Mouse (Mus musculus) large intestine, adult 2 months (tissue): ENCODE data around the gene Eif4b. TPM values are rescaled to one million over a fixed set of nuclear protein-coding genes. Genes with fewer than 3 reads are reported as not detected.
A peak's percentile ranks its signal among the peaks of the same experiment; 100 is the strongest.

Source experiments
- DNase-seq: peaks from one replicate; pipeline ENCODE4 v3.0.0-alpha.2; 2012; ENCODE audit warnings: low read depth, low spot score
- WGBS: fragments of 180-500 bp; shearing (Covaris S2); methylation state at CpG from one replicate; pipeline ENCODE4 v1.1.7; 2018; 5-methylcytosine and 5-hydroxymethylcytosine counted together
- polyA plus RNA-seq: library from polyadenylated mRNA; depleted of rRNA; stranded (reverse); fragments of >200 nt; gene quantifications from 2 replicates; pipeline ENCODE4 v1.2.3, GENCODE M21; 2012; rRNA removed

Gene Eif4b
- polyA plus RNA-seq: 58.6 and 78.1 TPM in 2 replicates

DNA sequence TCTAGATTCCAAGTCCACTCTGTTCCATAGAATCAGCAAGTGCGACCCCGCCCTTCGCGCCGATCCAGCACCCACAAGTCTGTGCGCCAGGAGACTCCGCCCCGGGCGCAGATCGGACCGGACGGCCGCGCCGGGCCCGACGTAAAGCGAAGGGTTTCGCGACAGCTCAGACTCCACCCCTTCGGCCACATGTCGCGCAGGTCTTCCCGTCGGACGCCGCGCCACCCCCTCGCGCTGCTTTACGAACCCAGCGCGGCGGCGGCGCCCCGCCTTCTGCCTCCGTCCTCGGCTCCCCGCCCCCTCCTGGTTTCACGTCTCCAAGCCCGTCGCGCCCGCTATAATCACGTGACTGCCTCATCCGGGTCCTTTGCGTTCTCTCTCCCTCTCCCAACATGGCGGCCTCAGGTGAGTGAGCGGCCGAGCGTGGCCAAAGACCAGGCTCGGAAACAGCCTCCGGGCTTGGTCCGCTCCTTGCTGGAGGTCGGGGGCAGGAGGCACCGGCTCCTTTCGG, at the start of gene Eif4b:
Gene Eif4b, plus strand, starts transcription at position 215 of the 511 bp plus-strand sequence.
- DNase-seq: peak; percentile 95
- under 1% methylated on average over 58 of the region's 58 CpGs for WGBS

DNA sequence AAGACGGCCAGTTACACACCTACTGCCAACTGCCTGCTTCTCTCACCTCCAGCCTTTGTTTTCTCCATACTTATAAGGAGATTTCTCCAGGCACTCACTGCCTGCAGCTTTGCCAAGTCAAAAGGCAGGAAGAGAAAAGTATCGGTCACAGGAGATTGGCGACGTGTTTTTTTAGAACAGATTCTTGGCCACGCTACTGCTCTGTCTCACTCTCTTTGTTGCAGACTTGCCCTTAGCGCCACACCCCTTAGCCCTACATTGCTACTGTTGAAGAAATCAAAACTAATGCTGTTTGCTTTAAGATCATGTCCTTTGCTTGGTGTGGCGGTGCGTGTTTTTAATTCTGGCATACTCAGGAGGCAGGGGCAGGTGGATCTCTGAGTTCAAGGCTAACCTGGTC, 49.7 kb upstream of the Eif4b start:
- no peak for DNase-seq
- 16% methylated on average over 8 of the region's 8 CpGs for WGBS

DNA sequence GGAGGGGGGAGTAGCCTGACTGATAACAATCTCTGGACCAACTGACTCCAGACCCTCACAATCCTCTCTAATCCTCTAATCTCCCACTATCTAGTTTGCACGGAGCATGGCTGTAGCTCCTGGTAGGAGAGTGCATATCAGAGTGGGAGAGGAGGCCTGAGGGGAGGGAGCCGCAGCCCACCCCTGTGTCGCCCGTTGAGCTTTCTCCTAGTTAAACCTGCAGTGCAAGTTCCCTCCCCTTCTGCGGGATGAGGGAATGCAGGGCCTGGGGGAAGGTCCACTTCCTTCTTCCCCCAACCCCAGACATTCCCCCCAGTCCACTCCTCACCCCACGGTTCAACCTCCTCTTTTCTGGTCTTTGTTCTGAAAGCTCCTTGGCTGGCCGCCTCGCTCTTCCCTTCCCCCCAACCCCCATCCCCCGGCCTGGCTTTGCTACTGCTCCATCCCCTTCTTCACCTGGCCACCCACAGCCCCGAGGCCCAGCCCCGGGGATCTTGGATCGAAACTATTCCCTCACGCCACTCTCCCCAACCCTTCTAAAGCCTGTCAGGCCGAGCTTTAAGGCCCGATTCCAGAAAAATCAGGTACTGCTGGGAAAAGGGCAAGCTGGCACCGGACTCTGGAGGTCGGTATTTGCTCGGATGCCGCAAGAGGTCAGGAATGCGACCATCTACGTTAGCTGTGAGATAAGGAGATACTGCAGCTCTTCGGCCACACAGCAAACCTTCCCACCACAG, 48.3 kb upstream of the Eif4b start:
- WGBS: 55% methylated on average over 22 of the region's 22 CpGs
- DNase-seq: no peak

DNA sequence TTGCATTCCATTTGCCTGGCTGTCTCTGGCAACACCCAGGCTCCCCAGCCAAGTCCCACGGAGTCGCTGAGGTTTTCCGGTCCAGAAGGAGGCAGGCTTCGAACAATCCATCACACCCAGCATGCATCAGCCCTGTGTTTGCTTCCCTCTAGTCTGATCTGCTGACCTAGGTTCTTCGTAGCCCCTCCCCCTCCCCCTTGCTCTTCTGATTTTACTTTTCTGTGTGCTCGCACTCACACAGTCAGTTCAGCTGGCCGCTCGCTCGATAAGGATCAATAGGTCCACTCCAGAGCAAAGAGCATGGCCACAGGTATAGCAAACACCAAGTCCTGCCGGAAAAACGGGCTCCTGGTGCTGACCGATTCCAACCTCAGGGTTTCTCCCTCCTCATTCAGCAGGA, 47.1 kb upstream of the Eif4b start:
- DNase-seq: no peak
- WGBS: 64% methylated on average over 12 of the region's 12 CpGs

DNA sequence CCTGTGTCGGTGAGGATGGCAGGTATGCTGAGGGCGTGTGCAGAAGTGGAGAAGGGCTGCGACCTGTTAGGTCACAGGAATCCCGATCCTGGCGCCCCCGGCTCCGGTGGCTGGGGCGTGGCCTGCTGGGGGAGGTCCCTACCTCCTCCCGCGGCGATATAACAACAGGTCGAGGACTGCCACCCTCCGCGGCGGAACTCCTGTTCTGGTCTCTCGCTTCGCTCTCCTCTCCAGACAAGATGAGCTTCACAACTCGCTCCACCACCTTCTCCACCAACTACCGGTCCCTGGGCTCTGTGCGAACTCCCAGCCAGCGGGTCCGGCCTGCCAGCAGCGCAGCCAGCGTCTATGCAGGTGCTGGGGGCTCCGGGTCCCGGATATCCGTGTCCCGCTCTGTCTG, 45.5 kb upstream of the Eif4b start, which contains the start of gene Krt18:
Gene Krt18, plus strand, starts transcription at position 141 of the 400 bp plus-strand sequence.
- 2% methylated on average over 28 of the region's 28 CpGs for WGBS
- no peak for DNase-seq

DNA sequence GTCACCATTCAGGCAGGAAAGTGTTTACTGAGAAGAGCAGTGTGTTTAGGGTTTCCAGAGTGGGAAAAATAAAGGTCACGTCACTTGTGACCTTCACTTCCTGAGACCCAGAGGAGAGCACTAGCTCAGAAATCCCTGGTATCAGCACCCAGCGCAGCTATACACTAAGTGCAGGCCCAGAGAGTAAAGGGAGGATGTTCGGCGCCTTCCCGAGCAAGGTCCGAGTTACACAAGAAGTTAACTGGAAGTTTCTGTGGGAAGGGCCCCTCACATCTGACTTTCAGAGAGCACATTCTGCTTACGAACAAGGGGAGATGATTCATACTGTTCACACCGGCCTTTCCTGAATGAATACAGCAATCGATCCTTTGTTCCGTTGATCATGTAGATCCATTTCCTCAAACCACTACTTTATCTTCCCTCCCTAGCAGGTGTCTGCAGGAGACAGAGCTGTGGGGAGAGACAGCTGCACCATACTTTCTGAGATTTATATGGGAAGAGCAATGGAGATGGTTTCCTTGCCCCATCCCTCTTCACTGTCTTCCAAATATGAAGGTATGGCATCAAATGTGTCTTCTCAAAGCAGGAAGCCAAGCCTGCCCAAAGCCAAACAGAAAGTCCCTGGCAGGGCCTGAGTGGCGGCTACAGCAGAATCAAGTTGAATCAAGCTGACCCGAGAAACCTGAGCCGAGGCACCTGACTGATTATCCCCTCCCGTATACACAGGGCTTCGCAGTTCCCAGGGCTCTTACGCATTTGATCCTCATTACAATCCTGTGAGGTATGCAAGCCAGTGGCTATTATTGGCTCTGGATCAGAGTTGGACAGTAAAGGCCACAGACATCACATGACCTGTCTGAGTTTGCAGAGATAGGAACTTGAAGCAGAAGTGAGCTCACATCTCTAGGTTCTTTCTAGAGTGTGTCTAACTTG, 39.2 kb upstream of the Eif4b start:
- DNase-seq: no peak
- 48% methylated on average over 16 of the region's 16 CpGs for WGBS

DNA sequence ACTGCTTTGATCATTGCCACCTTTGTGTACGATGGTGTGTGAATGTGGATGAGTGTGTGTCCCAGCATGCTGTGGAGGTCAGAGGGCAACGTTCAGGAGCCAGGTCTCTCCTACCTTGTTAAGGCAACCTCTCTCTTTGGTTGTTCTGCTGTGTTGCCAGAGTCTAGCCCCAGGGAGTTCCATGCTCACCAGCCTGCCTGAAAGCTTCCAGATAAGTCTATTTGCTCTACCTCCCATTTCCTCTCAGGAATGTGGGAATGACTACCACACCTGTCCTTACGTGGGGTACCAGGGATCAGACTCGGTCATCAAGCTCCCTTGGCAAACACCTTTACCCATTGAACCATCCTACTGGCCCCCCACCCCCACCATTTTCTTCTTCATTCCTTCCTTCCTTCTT, 33.3 kb upstream of the Eif4b start:
- 33% methylated on average over 4 of the region's 4 CpGs for WGBS
- DNase-seq: no peak

DNA sequence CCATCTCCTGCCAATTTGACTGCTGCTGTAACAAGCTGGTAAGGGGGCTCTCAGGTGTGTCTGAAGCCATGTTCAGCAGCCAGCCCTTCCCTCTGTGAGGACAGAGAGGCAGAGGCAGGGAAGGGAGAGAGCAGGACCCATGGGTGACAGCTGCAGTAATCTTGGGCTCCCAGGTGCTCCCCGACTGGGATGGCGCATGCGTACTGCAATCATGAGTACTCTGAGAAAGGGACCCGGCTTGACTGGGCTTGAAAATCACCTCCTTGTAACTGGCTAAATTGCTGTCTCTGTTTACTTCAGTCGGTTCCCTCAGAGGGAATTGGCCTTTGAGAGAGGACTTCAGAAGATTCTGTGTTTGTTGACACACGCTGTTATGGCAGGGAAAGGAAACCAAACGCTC, 31.6 kb upstream of the Eif4b start:
- no peak for DNase-seq
- 9% methylated on average over 7 of the region's 7 CpGs for WGBS

DNA sequence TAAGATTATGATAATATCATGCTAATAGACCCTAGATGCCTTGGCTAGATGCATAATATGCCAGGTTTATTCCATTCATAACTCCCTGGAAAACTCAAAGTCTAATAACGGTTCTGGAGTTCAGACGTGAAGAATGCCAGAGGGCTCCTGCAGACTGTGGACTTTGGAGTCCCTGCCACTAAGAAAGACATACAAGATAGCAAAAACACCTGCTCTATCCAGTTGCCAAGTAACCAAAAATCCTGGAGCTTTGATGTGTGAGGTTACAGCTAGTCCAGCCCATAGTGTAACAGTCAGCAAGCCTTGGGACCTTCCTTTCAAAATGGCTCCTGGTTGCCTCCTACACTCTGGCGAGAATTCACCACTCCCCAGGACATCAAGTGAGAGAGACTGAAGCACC, 28.8 kb upstream of the Eif4b start:
- 29% methylated on average over 3 of the region's 3 CpGs for WGBS

DNA sequence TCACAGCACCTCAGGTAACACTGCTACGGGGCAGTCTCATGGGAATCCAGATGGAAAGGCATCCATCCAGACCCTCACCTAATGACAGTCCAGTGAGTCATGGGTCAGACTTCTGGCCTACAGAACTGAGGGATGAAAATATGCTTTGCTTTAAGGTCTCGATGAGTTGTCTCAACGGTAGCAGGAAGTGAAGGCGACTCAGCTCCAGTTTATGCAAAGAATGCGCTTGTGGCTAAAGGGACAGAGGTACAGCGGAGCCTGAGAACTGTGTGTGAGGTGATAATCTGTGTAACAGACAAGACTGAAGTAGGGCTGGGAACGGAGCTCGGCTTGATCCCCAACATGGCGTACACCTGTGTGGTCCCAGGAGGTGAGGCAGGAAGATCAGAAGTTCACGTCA, 27.9 kb upstream of the Eif4b start:
- no peak for DNase-seq
- WGBS: 87% methylated on average over 10 of the region's 10 CpGs

More for the DNA sequence above, 28.8 kb upstream of the Eif4b start:
- DNase-seq: no peak

DNA sequence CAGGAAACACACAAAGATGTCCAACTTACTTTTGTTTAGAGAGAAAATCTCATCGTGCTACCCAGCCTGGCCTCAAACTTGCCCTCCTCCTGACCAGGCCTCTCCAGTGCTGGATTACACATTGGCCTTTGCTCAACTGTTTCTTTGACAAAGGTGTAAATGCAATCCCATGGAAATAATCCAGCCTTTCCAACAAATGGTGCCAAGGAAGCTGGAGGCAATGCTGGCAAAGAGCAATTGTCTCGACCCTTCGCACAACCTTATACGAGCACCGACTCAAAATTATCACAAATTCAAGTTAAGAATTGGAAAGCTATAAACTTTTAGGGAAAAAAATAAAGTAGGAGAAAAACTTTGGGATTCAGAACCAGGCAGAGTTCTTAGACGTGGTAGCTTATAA, 25.6 kb upstream of the Eif4b start:
- DNase-seq: no peak
- WGBS: 82% methylated on average over 6 of the region's 6 CpGs

DNA sequence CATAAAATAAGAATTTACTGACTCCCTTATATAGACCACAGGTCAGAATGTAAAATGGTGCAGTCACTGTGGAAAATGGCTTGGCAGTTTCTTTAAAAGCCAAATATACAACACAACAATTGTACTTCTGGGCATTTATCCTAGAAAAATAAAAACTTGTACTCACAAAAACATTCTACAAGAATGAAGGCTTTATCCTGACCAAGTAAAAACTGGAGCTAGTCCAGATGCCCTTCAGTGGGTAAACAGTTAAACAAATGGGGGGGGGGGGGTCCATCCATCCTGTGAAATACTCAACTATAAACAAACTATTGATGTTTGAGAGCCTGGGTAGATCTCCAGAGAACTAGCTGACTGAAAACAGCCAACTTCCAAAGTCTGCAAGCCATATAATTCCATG, 23.7 kb upstream of the Eif4b start:
- DNase-seq: no peak

DNA sequence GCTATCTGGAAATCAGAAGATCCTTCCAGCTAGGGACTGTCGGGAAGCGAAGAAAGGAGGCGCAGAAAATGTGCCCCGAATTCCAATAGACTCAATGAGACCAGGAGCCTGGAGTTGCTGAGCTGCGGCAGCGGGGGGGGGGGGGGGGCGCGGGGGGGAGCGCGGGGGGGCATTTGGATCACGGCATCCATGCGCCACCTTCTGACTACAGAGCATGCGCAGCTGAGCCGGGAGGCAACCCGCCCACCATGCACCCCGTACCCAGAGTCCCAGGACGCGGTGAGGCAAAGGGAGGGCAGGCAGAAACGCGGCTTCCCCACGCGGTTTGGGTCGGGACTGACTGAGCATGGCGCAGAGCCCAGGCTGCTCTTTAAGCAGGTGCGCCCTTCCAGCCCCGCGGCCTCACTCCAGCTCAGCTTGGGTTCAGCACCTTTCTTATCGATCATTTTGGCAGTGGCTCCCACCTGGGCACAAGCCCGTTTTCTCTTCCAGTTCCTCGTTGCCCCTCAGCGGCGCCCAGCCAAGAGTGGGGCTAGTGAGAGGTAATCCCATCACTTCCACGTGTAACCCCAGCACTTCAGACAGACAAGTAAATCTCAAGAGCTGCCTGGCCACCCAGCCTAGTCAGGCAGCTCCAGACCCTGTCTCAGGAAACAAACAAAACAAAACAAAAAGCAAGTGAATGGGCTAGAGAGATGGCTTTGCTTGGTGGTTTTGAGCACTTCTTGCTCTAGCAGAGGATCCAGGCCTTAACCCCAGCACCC, 21.5 kb upstream of the Eif4b start:
- WGBS: under 1% methylated on average over 30 of the region's 33 CpGs
- no peak for DNase-seq

DNA sequence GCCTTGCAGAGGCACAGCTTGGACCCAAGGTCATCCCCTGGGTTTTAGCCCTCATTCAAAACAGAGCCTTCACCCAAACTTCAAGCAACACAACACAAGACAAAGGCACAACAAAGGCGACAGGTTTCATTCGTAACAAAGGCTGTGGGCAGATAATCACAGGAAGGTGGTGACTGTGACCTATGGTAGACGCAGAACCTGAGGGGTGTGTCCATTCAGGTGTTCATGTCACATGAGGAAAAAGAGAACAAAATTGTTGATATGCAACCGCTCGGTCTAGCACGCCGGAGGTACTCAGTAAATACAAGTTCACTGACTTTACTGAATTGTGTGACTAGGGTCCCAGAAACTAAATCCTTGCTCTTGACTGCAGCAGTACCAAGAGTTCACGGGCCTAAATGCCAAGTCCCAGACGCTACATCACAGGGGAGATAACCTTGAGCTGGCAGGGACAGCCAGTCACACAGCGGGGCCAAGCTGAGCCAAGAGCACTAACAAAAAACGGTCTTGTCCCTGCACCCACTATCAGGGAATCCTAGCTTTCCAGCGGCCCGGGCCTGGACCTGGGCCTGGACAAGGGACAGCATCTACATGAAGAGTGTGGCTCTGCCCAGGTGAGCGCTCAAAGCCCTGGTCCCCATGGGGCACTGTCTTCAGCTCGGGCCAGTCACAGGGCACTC, 16.9 kb upstream of the Eif4b start:
- 90% methylated on average over 15 of the region's 15 CpGs for WGBS
- DNase-seq: no peak

DNA sequence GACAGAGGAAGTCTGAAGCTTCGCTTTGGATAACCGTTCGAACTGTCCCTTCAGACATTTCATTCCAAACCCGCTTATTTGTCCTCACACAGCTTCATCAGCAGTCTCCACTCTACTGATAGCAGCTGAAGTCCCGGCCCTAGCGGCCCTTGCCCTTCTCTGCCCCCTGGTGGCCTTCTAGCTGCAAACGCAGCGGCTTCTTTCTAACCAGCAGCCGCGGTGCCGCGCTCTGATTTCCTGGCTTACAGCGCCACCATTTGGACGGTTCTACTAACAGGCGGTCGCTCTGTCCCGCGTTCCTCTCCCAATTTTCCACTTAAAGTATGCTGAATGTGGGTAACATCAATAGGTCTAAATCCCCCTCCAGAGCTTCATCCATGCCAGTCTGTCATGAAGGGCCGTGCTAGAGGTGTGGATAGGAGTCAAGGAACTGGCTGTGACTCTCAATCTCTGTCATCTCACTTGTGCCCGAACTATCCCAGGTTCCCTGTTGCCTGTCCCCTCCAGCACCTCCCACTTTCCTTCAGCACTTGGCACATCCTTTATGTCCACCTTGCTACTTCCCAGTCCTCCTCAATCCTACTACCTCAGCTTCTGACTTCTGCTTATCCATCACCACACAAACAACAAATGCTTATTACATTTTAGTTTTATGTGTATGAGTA, 7.8 kb upstream of the Eif4b start:
- DNase-seq: peak; percentile 93
- 3% methylated on average over 20 of the region's 20 CpGs for WGBS

DNA sequence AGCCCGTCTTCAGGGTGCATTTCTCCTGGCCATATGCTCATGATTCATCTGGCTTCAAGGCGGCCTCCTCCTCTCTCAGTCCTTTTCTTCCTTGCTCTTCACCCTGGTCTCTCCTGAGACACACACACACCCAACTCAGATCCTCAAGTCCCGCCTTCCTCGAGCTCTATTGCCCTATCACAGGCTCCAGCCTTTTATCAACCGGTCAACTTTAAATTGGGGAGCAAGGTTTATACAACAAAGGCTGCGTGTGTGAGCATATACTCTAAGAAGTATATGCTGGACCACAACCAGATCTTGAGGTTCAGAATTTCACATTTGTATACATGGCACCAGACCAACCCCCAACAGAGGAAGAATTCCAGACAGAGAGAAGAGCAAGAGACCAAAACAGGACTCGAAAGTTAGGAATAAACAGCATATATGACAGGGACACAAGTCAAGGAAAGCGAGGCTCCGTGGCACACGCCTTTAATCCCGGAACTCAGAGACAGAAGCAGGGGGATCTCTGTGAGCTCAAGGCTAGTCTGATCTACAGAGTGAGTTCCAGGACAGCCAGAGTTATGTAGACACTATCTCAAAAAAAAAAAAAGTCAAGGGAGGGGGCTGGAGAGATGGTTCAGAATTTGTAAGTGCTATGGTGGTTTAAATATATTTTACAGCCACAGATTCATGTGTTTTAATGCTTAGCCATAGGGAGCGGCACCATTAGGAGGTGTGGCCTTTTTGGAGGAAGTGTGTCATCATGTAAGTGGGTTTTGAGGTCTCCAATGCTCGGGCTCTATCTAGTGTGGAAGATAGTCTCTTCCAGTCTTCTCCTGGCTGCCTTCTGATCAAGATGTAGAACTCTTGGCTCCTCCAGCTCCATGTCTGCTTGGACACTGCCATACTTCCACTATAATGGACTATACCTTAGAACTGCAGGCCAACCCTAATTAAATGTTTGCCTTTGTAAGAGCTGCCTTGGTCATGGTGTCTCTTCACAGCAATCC, 2.8 kb upstream of the Eif4b start:
- WGBS: 40% methylated on average over 13 of the region's 13 CpGs

DNA sequence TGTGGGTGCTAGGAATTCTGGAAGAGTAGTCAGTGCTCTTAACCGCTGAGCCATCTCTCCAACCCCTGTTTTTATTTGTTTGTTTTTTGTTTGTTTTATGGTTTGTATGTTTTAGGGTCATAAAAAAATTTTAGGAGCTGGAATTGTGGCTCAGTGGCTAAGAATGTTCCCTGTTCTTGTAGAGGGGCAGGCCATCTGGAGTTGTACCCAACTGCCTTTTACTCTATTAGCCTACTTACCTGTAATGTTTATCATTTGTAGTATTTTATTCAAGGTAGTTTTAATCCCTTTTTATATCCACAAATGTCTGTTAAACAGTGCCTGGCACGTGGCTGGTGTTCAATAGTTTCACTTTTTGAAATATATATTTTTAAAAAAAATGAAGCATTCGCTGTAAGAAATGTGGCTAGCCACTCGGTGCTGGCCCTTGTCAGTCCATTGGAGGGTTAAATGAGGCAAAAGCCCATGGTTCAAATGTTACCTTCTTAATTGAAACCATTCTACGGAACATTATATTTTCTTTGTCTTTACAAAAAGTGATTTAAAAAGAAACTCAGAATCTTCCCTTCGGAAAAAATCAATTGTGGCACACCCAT, 512 bp upstream of the Eif4b start:
- no peak for DNase-seq
- 5% methylated on average over 6 of the region's 6 CpGs for WGBS

More for the DNA sequence above, 2.8 kb upstream of the Eif4b start:
- DNase-seq: no peak
